ENCODE assay signal across 26 mouse cellular contexts in the genomic region with DNA sequence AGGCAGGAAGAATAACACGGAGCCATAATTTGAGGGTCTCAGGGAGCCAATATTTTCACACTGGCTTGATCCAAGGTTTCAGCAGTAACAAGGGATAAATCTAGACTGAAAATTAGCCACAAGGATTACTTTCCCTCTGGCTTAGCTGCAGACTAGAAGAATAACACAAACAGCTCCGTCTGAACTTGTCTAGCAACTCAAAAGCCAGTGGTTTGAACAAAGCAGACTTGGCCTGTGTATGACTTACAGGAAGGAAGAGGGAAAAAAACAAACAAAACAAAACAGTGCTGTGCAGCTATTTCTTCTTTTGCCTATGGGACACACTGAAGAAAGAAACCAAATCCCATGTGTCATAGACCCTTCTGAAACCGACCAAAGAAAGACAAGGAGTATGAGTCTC. TPM values are rescaled to one million over a fixed set of nuclear protein-coding genes. Genes with fewer than 3 reads are reported as not detected.
DNase-seq lines count a peak whose midpoint lies in the region; ATAC-seq and TF ChIP-seq lines count a peak whose summit lies in the region.
"Had no signal": no experiment of that assay in that cellular context is flagged by ENCODE, and none has a peak within 500 bp of the region (broad histone marks: within the 10 kb centered on the region; RNA-seq: fewer than 3 reads in every experiment).

No protein-coding gene starts in this region.

- no peak for DNase-seq in heart, adult 2 months
- peak; percentile 33 for DNase-seq in kidney, adult 2 months
- no peak for DNase-seq in kidney, postnatal 14 days
- DNase-seq in liver, adult 2 months (ENCODE audit: extremely low read depth, low read depth, low spot score): peak; percentile 25
- no peak for DNase-seq in liver
- DNase-seq: adrenal gland, postnatal 10 days; cerebellum, adult 11 months; cerebellum, adult 9-11 months; gastrocnemius, postnatal 14 days; heart, adult 11 months; heart, postnatal 14 days; layer of hippocampus, adult 9-11 months; lung, postnatal 36 days; thymus, adult 2 months; thymus, postnatal 36 days had no signal

- no peak for ATAC-seq in heart, embryonic 12.5 days (ENCODE audit: insufficient number of reproducible peaks, low FRiP score)
- ATAC-seq in embryonic facial prominence, embryonic 15.5 days (ENCODE audit: insufficient number of reproducible peaks, low FRiP score, low TSS enrichment, low read depth): no peak
- ATAC-seq: forebrain, embryonic 13.5 days; Patski had no signal

- H3K4me1 ChIP-seq in heart, adult 2 months (ENCODE audit: control insufficient read depth, insufficient read depth, low read length): peaks cover 35% of the 10 kb centered on the region
- peaks cover 17% of the 10 kb centered on the region for H3K4me1 ChIP-seq in heart, embryonic 12.5 days (replicated peaks)
- H3K4me1 ChIP-seq in kidney, adult 2 months (ENCODE audit: control insufficient read depth, insufficient read depth, low read length): 0 out of 2 replicates have a peak, but pooled peaks cover 8% of the 10 kb centered on the region
- H3K4me1 ChIP-seq in liver, adult 2 months (ENCODE audit: control insufficient read depth, insufficient read depth, low read length): peaks cover 7% of the 10 kb centered on the region; the same call in 1 of the 2 replicates
- peaks cover 23% of the 10 kb centered on the region for H3K4me1 ChIP-seq in embryonic facial prominence, embryonic 15.5 days

- H3K9me3 ChIP-seq in heart, embryonic 12.5 days (replicated peaks): no peaks in the 10 kb centered on the region
- H3K9me3 ChIP-seq in embryonic facial prominence, embryonic 15.5 days (replicated peaks): no peaks in the 10 kb centered on the region
- H3K9me3 ChIP-seq: forebrain, embryonic 13.5 days; heart, embryonic 13.5 days; hindbrain, embryonic 10.5 days; lung, embryonic 15.5 days; megakaryocyte, embryonic 14.5 days; midbrain, embryonic 12.5 days had no signal

- H3K4me2 ChIP-seq in heart, embryonic 12.5 days: no peak overlapping the region
- H3K4me2 ChIP-seq in embryonic facial prominence, embryonic 15.5 days (replicated peaks): no peak overlapping the region
- H3K4me2 ChIP-seq: forebrain, embryonic 13.5 days; heart, embryonic 13.5 days; liver, embryonic 11.5 days; lung, embryonic 15.5 days; midbrain, embryonic 12.5 days had no signal

- H3K9ac ChIP-seq in heart, adult 2 months (ENCODE audit: low read depth, low read length): no peak overlapping the region
- no peak overlapping the region for H3K9ac ChIP-seq in heart, embryonic 12.5 days
- no peak overlapping the region for H3K9ac ChIP-seq in liver, adult 2 months (ENCODE audit: low read depth, low read length)
- H3K9ac ChIP-seq in embryonic facial prominence, embryonic 15.5 days: no peak overlapping the region
- H3K9ac ChIP-seq: forebrain, embryonic 13.5 days; heart, embryonic 13.5 days; lung, embryonic 15.5 days; midbrain, embryonic 12.5 days had no signal

- WGBS in heart, adult 2 months: 43% methylated on average over 3 of the region's 3 CpGs
- 60% methylated on average over 3 of the region's 3 CpGs for WGBS in heart, embryonic 12.5 days
- 51% methylated on average over 3 of the region's 3 CpGs for WGBS in kidney, adult 2 months
- WGBS in liver, adult 2 months: 71% methylated on average over 3 of the region's 3 CpGs
- WGBS in embryonic facial prominence, embryonic 15.5 days: 37% methylated on average over 3 of the region's 3 CpGs

- no peaks in the 10 kb centered on the region for H3K79me2 ChIP-seq in heart, adult 2 months (replicated peaks; ENCODE audit: control insufficient read depth, insufficient read depth, low read length)
- no peaks in the 10 kb centered on the region for H3K79me2 ChIP-seq in liver, adult 2 months (ENCODE audit: control insufficient read depth, insufficient read depth, low read length)

- H3K27me3 ChIP-seq in heart, adult 2 months (ENCODE audit: control insufficient read depth, insufficient read depth, low read length): no peaks in the 10 kb centered on the region
- H3K27me3 ChIP-seq in heart, embryonic 12.5 days (replicated peaks): peaks cover 85% of the 10 kb centered on the region
- H3K27me3 ChIP-seq in kidney, adult 2 months (replicated peaks; ENCODE audit: control insufficient read depth, insufficient read depth, low read length): no peaks in the 10 kb centered on the region
- no peaks in the 10 kb centered on the region for H3K27me3 ChIP-seq in liver, adult 2 months (ENCODE audit: control insufficient read depth, insufficient read depth, low read length)
- H3K27me3 ChIP-seq in embryonic facial prominence, embryonic 15.5 days: no peaks in the 10 kb centered on the region
- H3K27me3 ChIP-seq: forebrain, embryonic 13.5 days; lung, embryonic 15.5 days; megakaryocyte, embryonic 14.5 days; midbrain, embryonic 12.5 days; Patski had no signal

- no peak for TF ChIP-seq POLR2A in heart, adult 2 months (IDR thresholded peaks at IDR 0.05; ENCODE audit: insufficient read depth, low read depth, low read length)
- TF ChIP-seq POLR2A in kidney, adult 2 months (IDR thresholded peaks at IDR 0.05; ENCODE audit: low read depth, low read length): no peak
- no peak for TF ChIP-seq POLR2A in liver, adult 2 months (IDR thresholded peaks at IDR 0.05; ENCODE audit: extremely low read depth, insufficient read depth, low read length)

- TF ChIP-seq EP300 in heart, adult 2 months (IDR thresholded peaks at IDR 0.05; ENCODE audit: insufficient read depth, low read depth, low read length): no peak

- H3K27ac ChIP-seq in heart, adult 2 months: peak overlapping the region; percentile 71
- no peak overlapping the region for H3K27ac ChIP-seq in heart, embryonic 12.5 days (ENCODE audit: poor library complexity, severe bottlenecking)
- H3K27ac ChIP-seq in kidney, adult 2 months (ENCODE audit: insufficient read depth, low read depth, low read length): peak overlapping the region; percentile 46
- peak overlapping the region; percentile 47; the same call in 1 of the 2 replicates for H3K27ac ChIP-seq in liver, adult 2 months (replicated peaks; ENCODE audit: insufficient read depth, low read depth, low read length)
- H3K27ac ChIP-seq in embryonic facial prominence, embryonic 15.5 days (replicated peaks): 0 out of 2 replicates have a peak overlapping the region, but pooled peaks have one; percentile 22
- H3K27ac ChIP-seq: forebrain, embryonic 13.5 days; heart, embryonic 13.5 days; hindbrain, embryonic 10.5 days; lung, embryonic 15.5 days; midbrain, embryonic 12.5 days had no signal

- no peak for TF ChIP-seq CTCF in heart, adult 2 months (IDR thresholded peaks at IDR 0.05)
- no peak for TF ChIP-seq CTCF in kidney, adult 2 months (conservative IDR thresholded peaks at IDR 0.05; ENCODE audit: insufficient read depth, insufficient read length, low read depth, low read length)
- no peak for TF ChIP-seq CTCF in liver, adult 2 months (IDR thresholded peaks at IDR 0.05; ENCODE audit: low read depth, low read length)

- H3K4me3 ChIP-seq in heart, adult 2 months: no peak overlapping the region
- H3K4me3 ChIP-seq in heart, embryonic 12.5 days: no peak overlapping the region
- no peak overlapping the region for H3K4me3 ChIP-seq in kidney, adult 2 months (ENCODE audit: insufficient read depth, low read depth, low read length)
- no peak overlapping the region for H3K4me3 ChIP-seq in liver, adult 2 months (ENCODE audit: insufficient read depth, low read depth, low read length)
- H3K4me3 ChIP-seq in embryonic facial prominence, embryonic 15.5 days (replicated peaks): no peak overlapping the region
- H3K4me3 ChIP-seq: forebrain, embryonic 13.5 days; heart, embryonic 13.5 days; hindbrain, embryonic 10.5 days; lung, embryonic 15.5 days; megakaryocyte, embryonic 14.5 days; midbrain, embryonic 12.5 days; myocyte had no signal

- peaks cover 25% of the 10 kb centered on the region for H3K36me3 ChIP-seq in heart, adult 2 months (ENCODE audit: control insufficient read depth, insufficient read depth, low read length)
- no peaks in the 10 kb centered on the region for H3K36me3 ChIP-seq in heart, embryonic 12.5 days
- H3K36me3 ChIP-seq in kidney, adult 2 months (ENCODE audit: control insufficient read depth, insufficient read depth, low read length): no peaks in the 10 kb centered on the region
- no peaks in the 10 kb centered on the region for H3K36me3 ChIP-seq in liver, adult 2 months (ENCODE audit: control insufficient read depth, insufficient read depth, low read length)
- H3K36me3 ChIP-seq in embryonic facial prominence, embryonic 15.5 days: no peaks in the 10 kb centered on the region
- H3K36me3 ChIP-seq: heart, embryonic 13.5 days; hindbrain, embryonic 10.5 days; lung, embryonic 15.5 days; midbrain, embryonic 12.5 days had no signal

- intact Hi-C loops in heart, adult 2 months (cut with DNase I): loop anchor here (2.0 to 5.0 kb wide), 2 partner anchors 104 to 159 kb away; no protein-coding TSS in a partner anchor

RNA-seq across cellular contexts. Expression of a gene that starts 25.7 kb away (rescaled TPM):
- total RNA-seq in heart, adult 2 months (2021): 10 to 100 TPM; 26.7 to 28.9 TPM
- 15.2 and 24.7 TPM in 2 replicates for polyA plus RNA-seq in heart, adult 2 months (2012; rRNA removed)
- 19.0 and 19.8 TPM in 2 replicates for polyA plus RNA-seq in heart, embryonic 12.5 days (2016; fragmentation: Nextera tagmentation; extraction: Ambion mirVana)
- 24.0 and 24.7 TPM in 2 replicates for polyA plus RNA-seq in kidney, adult 2 months (2012; rRNA removed)
- total RNA-seq in liver, adult 2 months (2014; rRNA removed): 3.3 and 4.2 TPM in 2 replicates
- 1.3 and 2.5 TPM in 2 replicates for polyA plus RNA-seq in liver, adult 2 months (2012; rRNA removed)
- 32.3 and 32.5 TPM in 2 replicates for polyA plus RNA-seq in embryonic facial prominence, embryonic 15.5 days (2015; fragmentation: Nextera tagmentation; extraction: Ambion mirVana)

Comparison
In these comparisons a context has a peak if more than half of its experiments do, and no peak if none do; other contexts are left out.
1. DNase-seq: peak in kidney, adult 2 months (single experiment) and liver, adult 2 months (single experiment); none in heart, adult 2 months (0 of 2), kidney, postnatal 14 days (single experiment) and liver (single experiment).